Mouse (Mus musculus) adrenal gland, adult 2 months (tissue): Measurements from ENCODE around the gene Siva1. TPM values are rescaled to one million over a fixed set of nuclear protein-coding genes. Genes with fewer than 3 reads are reported as not detected.
A peak's percentile ranks its signal among the peaks of the same experiment; 100 is the strongest.

ENCODE experiments used
- DNase-seq: peaks from one replicate; pipeline ENCODE4 v3.0.0; 2021
- polyA plus RNA-seq: library from polyadenylated mRNA; depleted of rRNA; stranded (reverse); fragments of >200 nt; gene quantifications from 2 replicates; pipeline ENCODE4 v1.2.3, GENCODE M21; 2012
- total RNA-seq, 2 experiments: library from RNA; stranded (reverse); gene quantifications; 2 replicates each; pipeline ENCODE4 v1.2.3; 2021

The Siva1 gene
- total and polyA plus RNA-seq, 3 experiments: 23.6 to 53.6 (median 49.1) TPM

- peak; percentile 48 for DNase-seq
Observed at GRCm38 (mm10) chr12:112623742-112624141, 20.7 kb upstream of the Siva1 start.

GRCm38 (mm10) chr12:112625700-112626099, 18.8 kb upstream of the Siva1 start:
- DNase-seq: no peak

GRCm38 (mm10) chr12:112626455-112626854, 18.0 kb upstream of the Siva1 start:
- no peak for DNase-seq

- no peak for DNase-seq
Observed at GRCm38 (mm10) chr12:112627097-112627881, 17.2 kb upstream of the Siva1 start.

GRCm38 (mm10) chr12:112628197-112628596, 16.3 kb upstream of the Siva1 start:
- DNase-seq: peak; percentile 30

GRCm38 (mm10) chr12:112628928-112629721, 15.4 kb upstream of the Siva1 start:
- peak; percentile 90 for DNase-seq

- DNase-seq: no peak
Observed at GRCm38 (mm10) chr12:112630029-112630428, 14.4 kb upstream of the Siva1 start.

GRCm38 (mm10) chr12:112630796-112631195, 13.7 kb upstream of the Siva1 start:
- no peak for DNase-seq

GRCm38 (mm10) chr12:112631472-112631871, 13.0 kb upstream of the Siva1 start:
- no peak for DNase-seq

- no peak for DNase-seq
Observed at GRCm38 (mm10) chr12:112632084-112632777, 12.2 kb upstream of the Siva1 start.

- DNase-seq: no peak
Observed at GRCm38 (mm10) chr12:112632907-112633306, 11.6 kb upstream of the Siva1 start.

- DNase-seq: no peak
Observed at GRCm38 (mm10) chr12:112633686-112634085, 10.8 kb upstream of the Siva1 start.

GRCm38 (mm10) chr12:112639526-112639925, 5.0 kb upstream of the Siva1 start:
- no peak for DNase-seq

- no peak for DNase-seq
Observed at GRCm38 (mm10) chr12:112643126-112643525, 1.4 kb upstream of the Siva1 start.

GRCm38 (mm10) chr12:112644855-112645506, 502 bp downstream of the Siva1 start:
- no peak for DNase-seq

GRCm38 (mm10) chr12:112646139-112646538, 1.7 kb downstream of the Siva1 start:
- DNase-seq: no peak

GRCm38 (mm10) chr12:112648081-112648480, 3.6 kb downstream of the Siva1 start:
- no peak for DNase-seq

- DNase-seq: no peak
Observed at GRCm38 (mm10) chr12:112651778-112652439, 7.4 kb downstream of the Siva1 start.

- DNase-seq: peak; percentile 85
Observed at GRCm38 (mm10) chr12:112653157-112653824, 8.8 kb downstream of the Siva1 start.

GRCm38 (mm10) chr12:112654076-112654475, 9.6 kb downstream of the Siva1 start:
- no peak for DNase-seq

- DNase-seq: peak; percentile 82
Observed at GRCm38 (mm10) chr12:112658619-112659018, 14.1 kb downstream of the Siva1 start.
